Mouse (Mus musculus): ENCODE results near the gene Gja5. TPM values are rescaled to one million over a fixed set of nuclear protein-coding genes. Genes with fewer than 3 reads are reported as not detected.
"Not testable (repeated sequence)": the region's sequence is repeated elsewhere in the genome, so short reads cannot be mapped to it uniquely, and the experiment has no call there.

Gja5 gene
- polyA plus RNA-seq, 1 experiment from 2014 or later: 10.6 TPM

GRCm38 (mm10) chr3:97072361-97072760, 167.9 kb downstream of the Gja5 start:
- not testable (repeated sequence) for H3K27me3 ChIP-seq; H3K4me3 ChIP-seq; H3K27ac ChIP-seq; H3K4me2 ChIP-seq; H3K9me3 ChIP-seq; H3K9ac ChIP-seq; H3K36me3 ChIP-seq; H3K4me1 ChIP-seq; ATAC-seq (ENCODE audit: insufficient number of reproducible peaks, insufficient read depth, low FRiP score, low TSS enrichment, low read depth)
- WGBS: 76% methylated on average over 5 of the region's 5 CpGs

GRCm38 (mm10) chr3:97075744-97076350, 171.4 kb downstream of the Gja5 start:
- WGBS: 24% methylated on average over 2 of the region's 11 CpGs
- ATAC-seq (ENCODE audit: insufficient number of reproducible peaks, insufficient read depth, low FRiP score, low TSS enrichment, low read depth); H3K27me3 ChIP-seq; H3K4me3 ChIP-seq; H3K9ac ChIP-seq; H3K4me2 ChIP-seq; H3K36me3 ChIP-seq; H3K27ac ChIP-seq; H3K9me3 ChIP-seq; H3K4me1 ChIP-seq: not testable (repeated sequence)

GRCm38 (mm10) chr3:97076412-97076811, 171.9 kb downstream of the Gja5 start:
- ATAC-seq (ENCODE audit: insufficient number of reproducible peaks, insufficient read depth, low FRiP score, low TSS enrichment, low read depth): no peak
- Histone ChIP-seq H3K36me3 (no peaks in the 10 kb centered on the region), H3K4me3 (no peak overlapping the region), H3K4me1 (0 out of 2 replicates have a peak, but pooled peaks cover 6% of the 10 kb centered on the region), H3K9me3 (no peaks in the 10 kb centered on the region), H3K9ac (no peak overlapping the region), H3K27ac (no peak overlapping the region), H3K27me3 (no peaks in the 10 kb centered on the region), H3K4me2 (no peak overlapping the region)
- 61% methylated on average over 6 of the region's 6 CpGs for WGBS

GRCm38 (mm10) chr3:97078436-97078835, 173.9 kb downstream of the Gja5 start:
- no peaks in the 10 kb centered on the region for H3K36me3 ChIP-seq
- 48% methylated on average over 4 of the region's 4 CpGs for WGBS
- H3K27ac ChIP-seq: no peak overlapping the region
- H3K27me3 ChIP-seq: no peaks in the 10 kb centered on the region
- H3K4me1 ChIP-seq: 0 out of 2 replicates have a peak, but pooled peaks cover 6% of the 10 kb centered on the region
- no peaks in the 10 kb centered on the region for H3K9me3 ChIP-seq
- no peak overlapping the region for H3K4me2 ChIP-seq
- H3K9ac ChIP-seq: no peak overlapping the region
- no peak overlapping the region for H3K4me3 ChIP-seq
- ATAC-seq (ENCODE audit: insufficient number of reproducible peaks, insufficient read depth, low FRiP score, low TSS enrichment, low read depth): no peak

- Histone ChIP-seq H3K4me3 (no peak overlapping the region), H3K4me1 (0 out of 2 replicates have a peak, but pooled peaks cover 6% of the 10 kb centered on the region), H3K27ac (no peak overlapping the region), H3K36me3 (no peaks in the 10 kb centered on the region), H3K4me2 (no peak overlapping the region), H3K9me3 (peaks cover 9% of the 10 kb centered on the region), H3K27me3 (no peaks in the 10 kb centered on the region), H3K9ac (no peak overlapping the region)
- no peak for ATAC-seq (ENCODE audit: insufficient number of reproducible peaks, insufficient read depth, low FRiP score, low TSS enrichment, low read depth)
- 86% methylated on average over 5 of the region's 5 CpGs for WGBS
These were observed 177.7 kb downstream of the Gja5 start for GRCm38 (mm10) chr3:97082156-97082555.

GRCm38 (mm10) chr3:97087326-97087725, 182.8 kb downstream of the Gja5 start:
- no peaks in the 10 kb centered on the region for H3K27me3 ChIP-seq
- no peak overlapping the region for H3K4me3 ChIP-seq
- no peaks in the 10 kb centered on the region for H3K36me3 ChIP-seq
- no peak overlapping the region for H3K27ac ChIP-seq
- WGBS: 61% methylated on average over 4 of the region's 4 CpGs
- H3K9me3 ChIP-seq: peaks cover 9% of the 10 kb centered on the region
- H3K4me2 ChIP-seq: no peak overlapping the region
- ATAC-seq (ENCODE audit: insufficient number of reproducible peaks, insufficient read depth, low FRiP score, low TSS enrichment, low read depth): no peak
- no peak overlapping the region for H3K9ac ChIP-seq
- H3K4me1 ChIP-seq: no peaks in the 10 kb centered on the region

GRCm38 (mm10) chr3:97088291-97088690, 183.8 kb downstream of the Gja5 start:
- not testable (repeated sequence) for H3K4me3 ChIP-seq; H3K27ac ChIP-seq; H3K27me3 ChIP-seq; ATAC-seq (ENCODE audit: insufficient number of reproducible peaks, insufficient read depth, low FRiP score, low TSS enrichment, low read depth); H3K36me3 ChIP-seq; H3K4me2 ChIP-seq; H3K9me3 ChIP-seq; H3K9ac ChIP-seq; H3K4me1 ChIP-seq
- 78% methylated on average over 4 of the region's 4 CpGs for WGBS

GRCm38 (mm10) chr3:97091971-97092370, 187.5 kb downstream of the Gja5 start:
- H3K9me3 ChIP-seq; H3K4me2 ChIP-seq; H3K4me3 ChIP-seq; H3K4me1 ChIP-seq; H3K27ac ChIP-seq; H3K27me3 ChIP-seq; ATAC-seq (ENCODE audit: insufficient number of reproducible peaks, insufficient read depth, low FRiP score, low TSS enrichment, low read depth); H3K36me3 ChIP-seq; H3K9ac ChIP-seq: not testable (repeated sequence)
- 82% methylated on average over 7 of the region's 7 CpGs for WGBS

GRCm38 (mm10) chr3:97096664-97097063, 192.2 kb downstream of the Gja5 start:
- 54% methylated on average over 4 of the region's 4 CpGs for WGBS
- H3K27ac ChIP-seq; H3K9ac ChIP-seq; H3K36me3 ChIP-seq; H3K4me1 ChIP-seq; H3K4me2 ChIP-seq; ATAC-seq (ENCODE audit: insufficient number of reproducible peaks, insufficient read depth, low FRiP score, low TSS enrichment, low read depth); H3K4me3 ChIP-seq; H3K9me3 ChIP-seq; H3K27me3 ChIP-seq: not testable (repeated sequence)

- no peak for ATAC-seq (ENCODE audit: insufficient number of reproducible peaks, insufficient read depth, low FRiP score, low TSS enrichment, low read depth)
- no peak overlapping the region for H3K27ac ChIP-seq
- no peak overlapping the region for H3K9ac ChIP-seq
- no peaks in the 10 kb centered on the region for H3K9me3 ChIP-seq
- no peak overlapping the region for H3K4me3 ChIP-seq
- no peak overlapping the region for H3K4me2 ChIP-seq
- 74% methylated on average over 10 of the region's 10 CpGs for WGBS
- H3K27me3 ChIP-seq: no peaks in the 10 kb centered on the region
- H3K36me3 ChIP-seq: no peaks in the 10 kb centered on the region
- H3K4me1 ChIP-seq: no peaks in the 10 kb centered on the region
These were observed 196.5 kb downstream of the Gja5 start for GRCm38 (mm10) chr3:97100784-97101641.

GRCm38 (mm10) chr3:97103946-97104345, 199.5 kb downstream of the Gja5 start:
- not testable (repeated sequence) for H3K36me3 ChIP-seq; H3K27me3 ChIP-seq; H3K9me3 ChIP-seq; H3K4me3 ChIP-seq; H3K4me1 ChIP-seq; ATAC-seq (ENCODE audit: insufficient number of reproducible peaks, insufficient read depth, low FRiP score, low TSS enrichment, low read depth); H3K9ac ChIP-seq; H3K4me2 ChIP-seq; H3K27ac ChIP-seq
- WGBS: 94% methylated on average over 4 of the region's 5 CpGs
